Mouse (Mus musculus) effector memory CD4-positive, alpha-beta T cell, adult 5 months (primary cell): ENCODE data around the gene Zfp987. TPM values are rescaled to one million over a fixed set of nuclear protein-coding genes. Genes with fewer than 3 reads are reported as not detected.

Experiments used
- polyA plus RNA-seq: library from polyadenylated mRNA; unstranded; fragments of 100-300 nt; shearing (Covaris generic); gene quantifications from one replicate; pipeline ENCODE4 v1.2.1, GENCODE M21; 2017

The Zfp987 gene
- polyA plus RNA-seq: 0.97 TPM

DNA sequence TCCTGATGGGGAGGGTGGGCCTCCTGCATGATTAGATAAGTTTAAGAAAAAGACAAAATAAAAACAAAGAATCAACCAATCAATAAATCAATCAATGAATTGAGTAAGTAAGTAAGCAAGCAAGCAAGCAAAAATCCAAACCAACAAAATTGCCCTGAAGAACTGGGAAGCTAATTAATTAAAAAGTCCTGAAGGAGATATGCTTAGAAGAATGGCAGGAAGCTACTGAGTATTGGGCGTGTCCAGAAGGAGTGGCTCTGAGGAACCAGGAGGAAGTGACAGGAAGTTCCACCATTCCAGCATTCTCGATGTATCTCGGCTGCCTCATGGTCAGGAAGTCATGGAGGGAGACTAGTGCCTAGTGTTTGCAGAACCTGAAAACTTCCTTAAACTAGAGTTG lies at the start of gene Zfp987:
Gene Zfp987 (plus strand): TSS at position 301 of the 400 bp plus-strand sequence.

DNA sequence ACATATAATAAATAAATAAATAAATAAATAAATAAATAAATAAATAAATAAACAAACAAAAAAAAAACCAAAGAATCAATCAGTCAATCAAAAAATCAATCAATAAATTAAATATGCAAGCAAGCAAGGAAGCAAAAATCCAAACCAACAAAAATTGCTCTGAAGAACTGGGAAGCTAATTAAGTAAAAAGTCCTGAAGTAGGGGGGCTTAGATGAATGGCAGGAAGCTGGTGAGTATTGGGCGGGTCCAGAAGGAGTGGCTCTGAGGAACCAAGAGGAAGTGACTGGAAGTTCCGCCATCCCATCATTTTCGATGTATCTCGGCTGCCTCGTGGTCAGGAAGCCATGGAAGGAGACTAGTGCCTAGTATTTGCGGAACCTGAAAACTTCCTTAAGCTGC lies 59.4 kb downstream of the Zfp987 start, which contains the start of gene Zfp600:
Gene Zfp600 (plus strand): TSS at position 301 of the 400 bp plus-strand sequence.

Other genes with a start within 250 kb of the Zfp987 start
- not detected for gene Zfp986, start 228.5 kb upstream of the Zfp987 start, polyA plus RNA-seq
- 0.24 TPM for gene Zfp600, start 59.5 kb downstream of the Zfp987 start, polyA plus RNA-seq